Mouse (Mus musculus): ENCODE data around the gene Foxp1. TPM values are rescaled to one million over a fixed set of nuclear protein-coding genes. Genes with fewer than 3 reads are reported as not detected.

Foxp1 gene
- polyA plus RNA-seq, 1 experiment, result 88.7 TPM

GRCm38 (mm10) chr6:99095185-99096104, 427.1 kb downstream of the Foxp1 start:
- TF ChIP-seq GATA1 (IDR thresholded peaks at IDR 0.05; ENCODE audit: low read length), result no peak

- TF ChIP-seq GATA1 (IDR thresholded peaks at IDR 0.05; ENCODE audit: low read length), result no peak
Observed at GRCm38 (mm10) chr6:99094339-99094989, 428.1 kb downstream of the Foxp1 start.

- no peak for TF ChIP-seq GATA1 (IDR thresholded peaks at IDR 0.05; ENCODE audit: low read length)
Observed at GRCm38 (mm10) chr6:99093856-99094255, 428.7 kb downstream of the Foxp1 start.

- TF ChIP-seq GATA1 (IDR thresholded peaks at IDR 0.05; ENCODE audit: low read length), result no peak
Observed at GRCm38 (mm10) chr6:99093208-99093607, 429.3 kb downstream of the Foxp1 start.

GRCm38 (mm10) chr6:99091799-99092198, 430.7 kb downstream of the Foxp1 start:
- no peak for TF ChIP-seq GATA1 (IDR thresholded peaks at IDR 0.05; ENCODE audit: low read length)

- no peak for TF ChIP-seq GATA1 (IDR thresholded peaks at IDR 0.05; ENCODE audit: low read length)
Observed at GRCm38 (mm10) chr6:99087598-99087997, 434.9 kb downstream of the Foxp1 start.

GRCm38 (mm10) chr6:99084956-99085355, 437.6 kb downstream of the Foxp1 start:
- no peak for TF ChIP-seq GATA1 (IDR thresholded peaks at IDR 0.05; ENCODE audit: low read length)

- no peak for TF ChIP-seq GATA1 (IDR thresholded peaks at IDR 0.05; ENCODE audit: low read length)
Observed at GRCm38 (mm10) chr6:99081259-99081658, 441.3 kb downstream of the Foxp1 start.

- no peak for TF ChIP-seq GATA1 (IDR thresholded peaks at IDR 0.05; ENCODE audit: low read length)
Observed at GRCm38 (mm10) chr6:99079041-99079835, 443.3 kb downstream of the Foxp1 start.

- no peak for TF ChIP-seq GATA1 (IDR thresholded peaks at IDR 0.05; ENCODE audit: low read length)
Observed at GRCm38 (mm10) chr6:99078089-99078488, 444.4 kb downstream of the Foxp1 start.

- TF ChIP-seq GATA1 (IDR thresholded peaks at IDR 0.05; ENCODE audit: low read length), result no peak
Observed at GRCm38 (mm10) chr6:99073303-99074271, 448.9 kb downstream of the Foxp1 start.

- TF ChIP-seq GATA1 (IDR thresholded peaks at IDR 0.05; ENCODE audit: low read length), result no peak
Observed at GRCm38 (mm10) chr6:99070710-99071109, 451.8 kb downstream of the Foxp1 start.

GRCm38 (mm10) chr6:99069726-99070125, 452.8 kb downstream of the Foxp1 start:
- TF ChIP-seq GATA1 (IDR thresholded peaks at IDR 0.05; ENCODE audit: low read length), result no peak

GRCm38 (mm10) chr6:99065569-99066353, 456.8 kb downstream of the Foxp1 start:
- no peak for TF ChIP-seq GATA1 (IDR thresholded peaks at IDR 0.05; ENCODE audit: low read length)

Data from G1E-ER4 (cell line).